Mouse (Mus musculus): ENCODE data around the gene Scgb1b15. TPM values are rescaled to one million over a fixed set of nuclear protein-coding genes. Genes with fewer than 3 reads are reported as not detected.
"Not testable (repeated sequence)": the region's sequence is repeated elsewhere in the genome, so short reads cannot be mapped to it uniquely, and the experiment has no call there.

The Scgb1b15 gene
- not detected in 2 replicates for total RNA-seq (2012; rRNA removed)

GRCm38 (mm10) chr7:32836254-32836653 lies at the start of gene Scgb1b15:
TSS of gene Scgb1b15 (plus strand) at chr7:32836554.
- H3K27ac ChIP-seq (ENCODE audit: insufficient read depth, low read depth, low read length, poor library complexity, severe bottlenecking); in situ Hi-C loops (cut with MboI; ENCODE audit: low sequenced_read_pairs in 2 of 2, unreplicated experiment in 2 of 2): not testable (repeated sequence)

GRCm38 (mm10) chr7:32829562-32829961 lies 6.8 kb upstream of the Scgb1b15 start, which contains the start of gene Scgb2b15:
TSS of gene Scgb2b15 (minus strand) at chr7:32829662.
- H3K9ac ChIP-seq (ENCODE audit: insufficient read depth, low read depth, low read length, poor library complexity, severe bottlenecking); H3K4me1 ChIP-seq (ENCODE audit: control insufficient read depth in 2 of 2, insufficient read depth in 2 of 2, low read length in 2 of 2, poor library complexity in 1 of 2); DNase-seq (ENCODE audit: low read depth, low spot score); H3K4me3 ChIP-seq (ENCODE audit: insufficient read depth in 1 of 2, low read depth in 1 of 2, low read length in 2 of 2, poor library complexity in 1 of 2, severe bottlenecking in 1 of 2); H3K36me3 ChIP-seq (ENCODE audit: control insufficient read depth, insufficient read depth, low read length, poor library complexity, severe bottlenecking); in situ Hi-C loops (cut with MboI; ENCODE audit: low sequenced_read_pairs in 2 of 2, unreplicated experiment in 2 of 2); H3K9me3 ChIP-seq (ENCODE audit: control insufficient read depth, insufficient read depth, low read depth, low read length); H3K27ac ChIP-seq (ENCODE audit: insufficient read depth, low read depth, low read length, poor library complexity, severe bottlenecking): not testable (repeated sequence)

More at GRCm38 (mm10) chr7:32836254-32836653, at the start of gene Scgb1b15:
- not testable (repeated sequence) for H3K9me3 ChIP-seq (ENCODE audit: control insufficient read depth, insufficient read depth, low read depth, low read length); H3K9ac ChIP-seq (ENCODE audit: insufficient read depth, low read depth, low read length, poor library complexity, severe bottlenecking); H3K4me3 ChIP-seq (ENCODE audit: insufficient read depth in 1 of 2, low read depth in 1 of 2, low read length in 2 of 2, poor library complexity in 1 of 2, severe bottlenecking in 1 of 2); H3K4me1 ChIP-seq (ENCODE audit: control insufficient read depth in 2 of 2, insufficient read depth in 2 of 2, low read length in 2 of 2, poor library complexity in 1 of 2); H3K36me3 ChIP-seq (ENCODE audit: control insufficient read depth, insufficient read depth, low read length, poor library complexity, severe bottlenecking); DNase-seq (ENCODE audit: low read depth, low spot score)

Other genes starting within 250 kb of the Scgb1b15 start
- not detected in 2 replicates for gene Scgb2b15, start 6.9 kb upstream of the Scgb1b15 start, total RNA-seq (2012; rRNA removed)
- not detected in 2 replicates for gene Scgb2b17, start 220.0 kb downstream of the Scgb1b15 start, total RNA-seq (2012; rRNA removed)
- not detected in 2 replicates for gene Scgb1b17, start 226.9 kb downstream of the Scgb1b15 start, total RNA-seq (2012; rRNA removed)

Measured in ES-E14 (cell line).